Mouse (Mus musculus): ENCODE measurements around the gene Clec2h.

GRCm38 (mm10) chr6:128641116-128641716, 21.0 kb upstream of the Clec2h start:
- TF ChIP-seq CTCF (IDR thresholded peaks at IDR 0.05; ENCODE audit: insufficient read depth, low read length) (no peak), POLR2A (IDR thresholded peaks at IDR 0.05; ENCODE audit: borderline replicate concordance, extremely low read depth, low read depth, low read length) (no peak)

Measured in lung, adult 2 months (tissue).